Mouse (Mus musculus): ENCODE data around the gene Agpat1. TPM values are rescaled to one million over a fixed set of nuclear protein-coding genes. Genes with fewer than 3 reads are reported as not detected.

Gene Agpat1
- polyA plus RNA-seq, 1 experiment, result 165 TPM

GRCm38 (mm10) chr17:34585121-34585520 lies 18.9 kb upstream of the Agpat1 start:
- H3K4me3 ChIP-seq (replicated peaks), result no peak overlapping the region
- no peak for TF ChIP-seq FLI1 (IDR thresholded peaks at IDR 0.05; ENCODE audit: low read length)
- no peak for TF ChIP-seq GATA1 (IDR thresholded peaks at IDR 0.05; ENCODE audit: borderline replicate concordance, low read length)
- no peaks in the 10 kb centered on the region for H3K36me3 ChIP-seq (replicated peaks; ENCODE audit: low read length)
- H3K9me3 ChIP-seq, result no peaks in the 10 kb centered on the region
- peaks cover 40% of the 10 kb centered on the region for H3K27me3 ChIP-seq (replicated peaks)
- peaks cover 34% of the 10 kb centered on the region for H3K4me1 ChIP-seq

DNA sequence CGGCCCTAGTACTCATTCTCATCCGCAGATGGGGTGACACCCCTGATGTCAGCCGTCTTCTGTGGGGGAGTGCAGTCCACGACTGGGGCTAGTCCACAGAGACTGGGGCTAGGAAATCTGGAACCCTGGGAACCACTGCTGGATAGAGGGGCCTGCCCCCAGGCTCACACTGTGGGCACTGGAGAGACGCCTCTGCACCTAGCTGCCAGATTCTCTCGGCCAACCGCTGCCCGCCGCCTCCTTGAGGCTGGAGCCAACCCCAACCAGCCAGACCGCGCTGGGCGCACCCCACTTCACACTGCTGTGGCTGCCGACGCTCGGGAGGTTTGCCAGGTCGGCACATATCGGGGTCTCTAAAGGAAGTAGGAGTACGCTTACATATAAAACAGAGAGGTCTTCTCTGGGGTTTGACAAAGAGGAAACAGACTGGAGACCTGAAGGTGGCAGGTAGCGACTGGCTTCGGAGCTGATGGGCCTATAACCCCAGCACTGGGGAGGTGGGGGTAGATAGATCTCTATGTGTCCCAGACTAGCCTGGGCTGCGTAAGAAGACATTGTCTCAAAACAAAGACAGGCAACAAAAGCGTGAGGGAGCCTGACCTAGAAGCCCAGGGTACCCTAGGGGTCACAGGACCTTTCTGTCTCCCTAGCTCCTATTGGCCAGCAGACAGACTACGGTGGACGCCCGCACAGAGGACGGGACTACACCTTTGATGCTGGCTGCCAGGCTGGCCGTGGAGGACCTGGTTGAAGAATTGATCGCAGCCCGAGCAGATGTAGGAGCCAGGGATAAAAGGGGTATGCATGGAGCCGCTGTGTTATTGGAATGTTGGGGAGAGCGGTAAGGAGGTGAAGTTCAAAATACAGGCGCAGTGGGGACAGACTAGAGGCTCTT lies 17.9 kb upstream of the Agpat1 start:
- Histone ChIP-seq H3K4me1 (peaks cover 44% of the 10 kb centered on the region), H3K4me3 (replicated peaks) (peak overlapping the region; percentile 93), H3K36me3 (replicated peaks; ENCODE audit: low read length) (no peaks in the 10 kb centered on the region), H3K9me3 (no peaks in the 10 kb centered on the region), H3K27me3 (replicated peaks) (peaks cover 30% of the 10 kb centered on the region)
- TF ChIP-seq GATA1 (IDR thresholded peaks at IDR 0.05; ENCODE audit: borderline replicate concordance, low read length) (no peak), FLI1 (IDR thresholded peaks at IDR 0.05; ENCODE audit: low read length) (no peak)

DNA sequence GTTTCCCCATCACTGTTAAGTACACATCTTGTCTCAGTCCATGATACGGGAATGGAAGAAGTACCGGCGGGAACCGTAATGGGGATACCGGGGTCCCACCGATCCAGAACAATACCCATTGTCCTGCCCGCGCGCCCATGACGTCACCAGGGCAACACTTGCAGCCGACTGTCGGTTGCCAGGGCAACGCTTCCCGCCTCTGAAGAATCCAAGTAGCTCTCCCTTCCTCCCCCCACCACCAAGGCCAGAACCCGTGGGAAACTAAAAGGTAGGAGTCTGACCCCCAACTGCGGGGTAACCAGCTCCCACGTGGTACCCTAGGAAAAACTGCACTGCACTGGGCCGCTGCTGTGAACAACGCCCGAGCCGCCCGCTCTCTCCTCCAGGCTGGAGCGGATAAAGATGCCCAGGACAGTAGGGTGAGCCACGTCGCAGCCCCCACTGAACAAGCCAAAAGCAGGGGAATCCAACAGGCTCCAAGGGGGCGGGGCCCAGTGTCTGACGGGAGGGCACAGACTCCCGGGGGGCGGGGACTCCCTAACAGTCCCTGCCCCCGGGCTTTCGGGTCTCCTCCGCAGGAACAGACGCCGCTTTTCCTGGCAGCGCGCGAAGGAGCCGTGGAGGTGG lies 17.2 kb upstream of the Agpat1 start:
- H3K4me1 ChIP-seq, result peaks cover 50% of the 10 kb centered on the region
- TF ChIP-seq FLI1 (IDR thresholded peaks at IDR 0.05; ENCODE audit: low read length), result no peak
- no peak for TF ChIP-seq GATA1 (IDR thresholded peaks at IDR 0.05; ENCODE audit: borderline replicate concordance, low read length)

GRCm38 (mm10) chr17:34587423-34587811 lies 16.6 kb upstream of the Agpat1 start:
- Histone ChIP-seq H3K27me3 (replicated peaks) (peaks cover 21% of the 10 kb centered on the region), H3K9me3 (no peaks in the 10 kb centered on the region), H3K36me3 (replicated peaks; ENCODE audit: low read length) (no peaks in the 10 kb centered on the region), H3K4me1 (peaks cover 50% of the 10 kb centered on the region), H3K4me3 (replicated peaks) (peak overlapping the region; percentile 93)
- no peak for TF ChIP-seq FLI1 (IDR thresholded peaks at IDR 0.05; ENCODE audit: low read length)
- no peak for TF ChIP-seq GATA1 (IDR thresholded peaks at IDR 0.05; ENCODE audit: borderline replicate concordance, low read length)

More for the DNA sequence above, 17.2 kb upstream of the Agpat1 start:
- Histone ChIP-seq H3K4me3 (replicated peaks) (peak overlapping the region; percentile 93), H3K9me3 (no peaks in the 10 kb centered on the region), H3K36me3 (replicated peaks; ENCODE audit: low read length) (no peaks in the 10 kb centered on the region), H3K27me3 (replicated peaks) (peaks cover 26% of the 10 kb centered on the region)

- TF ChIP-seq FLI1 (IDR thresholded peaks at IDR 0.05; ENCODE audit: low read length), result no peak
- no peak for TF ChIP-seq GATA1 (IDR thresholded peaks at IDR 0.05; ENCODE audit: borderline replicate concordance, low read length)
- peak overlapping the region; percentile 93 for H3K4me3 ChIP-seq (replicated peaks)
- peaks cover 50% of the 10 kb centered on the region for H3K4me1 ChIP-seq
- H3K9me3 ChIP-seq, result no peaks in the 10 kb centered on the region
- H3K36me3 ChIP-seq (replicated peaks; ENCODE audit: low read length), result no peaks in the 10 kb centered on the region
- H3K27me3 ChIP-seq (replicated peaks), result peaks cover 18% of the 10 kb centered on the region
Measured at GRCm38 (mm10) chr17:34587814-34588213, 16.2 kb upstream of the Agpat1 start.

DNA sequence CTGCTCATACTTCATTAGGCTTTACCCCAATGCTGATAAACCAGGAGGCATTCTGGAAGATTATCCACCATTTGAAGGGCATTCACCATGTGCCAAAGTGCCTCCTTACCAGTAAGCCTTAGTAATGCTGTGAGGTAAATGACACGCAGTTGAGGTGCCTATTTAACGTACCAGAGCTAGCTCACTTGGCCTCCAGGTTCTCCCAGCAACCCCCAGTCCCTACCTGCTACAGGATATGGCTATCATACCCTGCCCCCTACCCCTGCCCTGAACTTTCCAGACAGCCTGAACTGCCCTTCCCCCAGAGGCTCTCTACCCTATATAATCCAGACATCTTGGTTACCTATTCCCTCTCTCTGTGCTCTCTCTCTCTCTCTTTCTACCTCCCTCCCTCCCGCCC lies 15.3 kb upstream of the Agpat1 start:
- peaks cover 60% of the 10 kb centered on the region for H3K4me1 ChIP-seq
- H3K36me3 ChIP-seq (replicated peaks; ENCODE audit: low read length), result peaks cover 6% of the 10 kb centered on the region
- H3K9me3 ChIP-seq, result no peaks in the 10 kb centered on the region
- H3K27me3 ChIP-seq (replicated peaks), result peaks cover 10% of the 10 kb centered on the region
- peak overlapping the region; percentile 93 for H3K4me3 ChIP-seq (replicated peaks)
- TF ChIP-seq FLI1 (IDR thresholded peaks at IDR 0.05; ENCODE audit: low read length), result no peak
- TF ChIP-seq GATA1 (IDR thresholded peaks at IDR 0.05; ENCODE audit: borderline replicate concordance, low read length), result no peak

- Histone ChIP-seq H3K9me3 (no peaks in the 10 kb centered on the region), H3K27me3 (replicated peaks) (peaks cover 9% of the 10 kb centered on the region), H3K4me3 (replicated peaks) (peak overlapping the region; percentile 94), H3K4me1 (peaks cover 64% of the 10 kb centered on the region), H3K36me3 (replicated peaks; ENCODE audit: low read length) (peaks cover 11% of the 10 kb centered on the region)
- TF ChIP-seq FLI1 (IDR thresholded peaks at IDR 0.05; ENCODE audit: low read length) (no peak), GATA1 (IDR thresholded peaks at IDR 0.05; ENCODE audit: borderline replicate concordance, low read length) (no peak)
Measured at GRCm38 (mm10) chr17:34589206-34589605, 14.9 kb upstream of the Agpat1 start.

DNA sequence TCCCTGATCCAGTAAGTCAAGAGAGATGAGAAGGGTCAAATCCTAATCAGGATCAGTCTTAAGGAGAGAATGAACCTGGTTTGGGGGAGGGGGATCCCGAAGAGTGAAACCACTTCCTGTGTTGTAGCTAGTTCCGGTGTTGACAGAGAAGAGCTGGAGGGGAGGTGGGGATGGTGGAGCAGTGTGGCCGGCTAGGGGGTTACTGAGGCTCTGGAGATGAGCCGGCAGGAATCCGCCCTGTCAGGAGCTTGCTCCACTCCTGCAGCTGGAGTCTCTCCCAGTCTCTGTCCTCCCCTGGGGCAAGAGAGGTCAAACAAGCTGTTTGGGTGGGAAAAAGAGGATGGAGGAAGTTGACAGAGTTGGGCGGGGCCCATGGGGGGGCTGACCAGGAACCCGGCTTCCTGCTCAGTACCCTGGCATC lies 14.4 kb upstream of the Agpat1 start, which contains the start of gene Gpsm3:
Gene Gpsm3, plus strand, starts transcription at position 126 of the 421 bp plus-strand sequence.
- peaks cover 69% of the 10 kb centered on the region for H3K4me1 ChIP-seq
- no peak for TF ChIP-seq GATA1 (IDR thresholded peaks at IDR 0.05; ENCODE audit: borderline replicate concordance, low read length)
- peaks cover 16% of the 10 kb centered on the region for H3K36me3 ChIP-seq (replicated peaks; ENCODE audit: low read length)
- H3K27me3 ChIP-seq (replicated peaks), result peaks cover 9% of the 10 kb centered on the region
- peak within 1 kb of the TSS; percentile 94 for H3K4me3 ChIP-seq (replicated peaks)
- no peaks in the 10 kb centered on the region for H3K9me3 ChIP-seq

- no peaks in the 10 kb centered on the region for H3K9me3 ChIP-seq
- H3K36me3 ChIP-seq (replicated peaks; ENCODE audit: low read length), result peaks cover 22% of the 10 kb centered on the region
- peak overlapping the region; percentile 94 for H3K4me3 ChIP-seq (replicated peaks)
- TF ChIP-seq FLI1 (IDR thresholded peaks at IDR 0.05; ENCODE audit: low read length) (no peak), GATA1 (IDR thresholded peaks at IDR 0.05; ENCODE audit: borderline replicate concordance, low read length) (no peak)
- H3K4me1 ChIP-seq, result peaks cover 75% of the 10 kb centered on the region
- peaks cover 9% of the 10 kb centered on the region for H3K27me3 ChIP-seq (replicated peaks)
Measured at GRCm38 (mm10) chr17:34590154-34590987, 13.7 kb upstream of the Agpat1 start.

All from megakaryocyte, embryonic 14.5 days (primary cell).